Mouse (Mus musculus): Measurements from ENCODE around the gene Dusp27.

Gene Dusp27

DNA sequence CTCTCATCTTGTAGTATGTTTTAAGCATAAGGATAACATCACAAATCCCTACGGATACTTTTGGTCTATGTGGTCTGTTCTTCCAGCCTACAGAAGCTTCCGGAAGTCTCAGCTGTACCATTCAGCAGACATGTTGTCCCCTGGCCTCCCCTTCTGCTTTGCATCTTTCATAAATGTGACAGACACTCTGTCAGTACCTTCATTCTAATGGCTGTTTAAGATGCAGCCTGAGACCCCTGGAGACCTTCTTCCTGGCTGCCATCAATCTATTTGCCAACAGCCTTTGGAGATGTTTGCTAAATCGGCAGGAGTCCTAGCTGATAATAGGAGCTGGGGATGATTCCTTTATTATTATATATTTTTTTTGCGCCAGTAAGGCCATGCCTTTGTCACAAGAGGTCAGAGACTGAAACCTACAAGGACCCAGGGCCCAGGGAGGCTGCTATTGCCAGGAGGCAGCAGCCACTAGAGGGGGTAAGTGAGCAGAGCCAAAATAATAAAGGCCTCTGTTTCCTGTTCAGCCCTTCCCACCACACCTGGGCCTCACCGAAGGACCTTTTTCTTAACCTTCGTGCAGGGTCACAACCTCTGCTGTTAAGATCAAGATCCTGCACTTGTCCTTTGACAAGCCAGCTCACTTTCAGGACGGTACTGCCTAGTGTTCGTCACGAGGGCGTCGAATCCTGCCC lies 24.7 kb downstream of the Dusp27 start:
- DNase-seq (ENCODE audit: low read depth, low spot score), result no peak

DNA sequence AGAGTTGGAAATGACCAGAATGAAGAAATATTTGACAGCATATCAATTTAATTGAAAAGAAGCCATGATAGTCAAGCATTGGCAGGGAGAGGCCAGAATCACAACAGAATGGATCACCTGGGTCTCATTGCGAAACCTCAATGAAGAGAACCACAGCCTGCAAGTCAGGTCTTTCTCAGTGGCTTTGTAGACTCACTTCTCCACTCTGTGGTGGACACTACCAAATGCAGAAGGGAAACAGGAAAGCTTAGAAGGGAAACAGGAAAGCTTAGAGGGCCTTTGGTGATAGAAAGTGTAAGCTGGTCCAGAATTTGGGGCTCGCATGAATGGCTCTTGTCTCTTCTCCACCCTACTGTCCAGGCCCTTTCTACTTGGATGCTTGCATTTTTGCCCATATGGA lies 29.6 kb downstream of the Dusp27 start:
- DNase-seq (ENCODE audit: low read depth, low spot score), result peak; percentile 27

DNA sequence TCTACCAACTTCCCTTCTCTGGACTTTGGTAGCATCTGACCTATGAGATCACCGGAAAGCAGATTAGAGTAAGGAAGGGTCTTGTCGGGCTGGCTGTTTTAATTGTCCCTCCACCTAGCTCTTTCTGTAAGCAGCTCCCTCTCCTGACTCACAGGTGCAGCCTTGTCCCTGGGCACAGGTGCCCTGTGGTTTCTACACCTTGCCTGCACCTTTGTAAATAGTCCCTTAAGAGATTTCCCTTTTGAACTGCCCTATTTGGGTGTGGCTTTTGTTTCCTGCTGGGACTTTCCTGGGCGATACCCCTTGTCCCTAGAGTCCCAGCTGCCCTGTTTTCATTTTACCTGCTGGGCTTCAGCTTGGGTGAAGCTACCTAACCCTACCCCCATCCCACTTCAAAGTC lies 33.3 kb downstream of the Dusp27 start:
- DNase-seq (ENCODE audit: low read depth, low spot score), result no peak

DNA sequence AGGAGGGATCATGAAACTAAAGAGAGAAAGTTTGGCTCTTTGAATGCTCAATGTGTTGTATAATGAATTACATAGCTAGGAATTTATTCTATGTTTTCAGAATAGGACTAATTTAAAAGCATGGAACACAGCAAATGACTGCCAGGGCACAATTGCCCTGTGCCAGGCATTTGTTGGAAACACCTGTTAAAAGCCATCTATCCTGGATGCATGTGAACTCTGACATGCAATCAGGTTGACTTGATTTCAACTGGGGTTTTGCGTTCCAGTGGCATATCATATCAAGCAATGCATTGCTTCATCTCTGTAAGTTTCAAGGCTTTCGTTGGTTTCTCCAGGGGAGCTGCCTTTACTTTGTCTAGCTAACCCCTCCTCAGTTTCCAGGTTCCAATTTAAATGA lies 37.4 kb downstream of the Dusp27 start:
- no peak for DNase-seq (ENCODE audit: low read depth, low spot score)

DNA sequence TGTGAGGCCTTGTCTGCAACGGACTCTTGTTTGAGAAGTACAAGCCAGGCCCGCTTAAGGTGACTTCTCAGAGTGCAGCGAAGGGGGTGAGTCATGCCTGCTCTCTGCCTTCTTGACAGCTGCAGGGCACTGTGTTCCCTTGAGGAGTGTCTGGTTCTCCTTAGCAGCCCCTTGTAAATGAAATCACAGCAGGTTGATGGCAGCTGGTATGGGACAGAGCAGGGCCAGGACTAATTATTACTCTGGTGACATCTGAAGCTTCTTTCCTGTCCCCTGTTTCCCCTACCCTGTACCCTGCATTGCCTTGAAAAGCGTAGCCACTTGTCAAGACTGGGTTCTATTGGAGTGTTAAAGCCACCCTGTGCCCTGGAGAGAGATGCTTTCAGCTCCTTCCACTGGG lies 38.0 kb downstream of the Dusp27 start:
- peak; percentile 45 for DNase-seq (ENCODE audit: low read depth, low spot score)

DNA sequence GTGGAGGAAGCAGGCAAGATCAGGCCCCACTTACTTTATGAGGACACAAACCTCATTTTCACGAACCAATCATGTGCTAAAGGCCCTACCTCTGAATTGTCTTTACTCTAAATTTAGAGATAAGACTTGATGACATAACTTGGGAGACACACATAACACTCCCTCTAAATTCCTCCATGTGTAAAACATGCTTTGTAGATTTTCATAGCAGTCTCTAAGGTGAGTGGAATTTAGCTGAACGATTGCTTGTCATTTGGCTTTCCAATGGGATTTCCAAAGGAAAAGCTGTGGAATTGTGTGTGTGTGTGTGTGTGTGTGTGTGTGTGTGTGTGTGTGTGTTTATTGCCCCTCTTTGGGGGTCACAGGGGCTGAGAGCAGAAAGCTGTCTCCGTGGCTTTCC lies 38.4 kb downstream of the Dusp27 start:
- DNase-seq (ENCODE audit: low read depth, low spot score), result no peak

DNA sequence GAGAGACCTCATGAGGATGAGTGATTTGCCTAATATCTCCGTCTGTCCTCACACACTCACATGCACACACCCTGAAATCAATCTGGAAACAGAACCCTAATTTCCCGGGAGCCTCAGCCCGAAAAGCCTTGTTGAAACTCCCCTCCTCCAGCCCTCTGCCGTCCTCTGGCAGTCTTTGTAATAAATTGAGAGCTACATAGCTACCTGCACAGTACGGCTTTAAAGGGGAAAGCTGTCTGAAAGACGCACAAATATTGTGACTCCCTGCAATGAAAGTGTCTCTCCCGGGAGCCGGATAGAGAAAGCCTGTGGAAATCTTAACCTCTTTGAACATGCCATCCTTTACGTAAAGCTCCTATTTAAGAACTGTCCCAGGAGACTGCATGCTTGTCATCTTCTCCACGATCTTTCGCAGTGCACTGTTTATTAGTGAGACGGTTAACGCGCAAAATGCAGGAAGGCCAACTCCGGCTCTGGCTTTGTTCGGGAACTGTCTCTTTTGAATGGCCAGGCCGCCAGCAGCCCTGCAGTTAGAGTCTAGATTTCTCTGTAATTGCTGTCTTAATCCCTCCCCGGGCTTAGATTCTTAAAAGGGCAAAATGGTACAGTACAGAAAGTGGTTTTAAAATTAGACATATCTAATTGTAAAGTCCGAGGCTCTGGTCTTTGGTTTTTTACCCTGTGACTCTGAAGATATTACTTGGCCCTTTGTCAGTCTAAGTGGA lies 39.1 kb downstream of the Dusp27 start:
- DNase-seq (ENCODE audit: low read depth, low spot score), result no peak

DNA sequence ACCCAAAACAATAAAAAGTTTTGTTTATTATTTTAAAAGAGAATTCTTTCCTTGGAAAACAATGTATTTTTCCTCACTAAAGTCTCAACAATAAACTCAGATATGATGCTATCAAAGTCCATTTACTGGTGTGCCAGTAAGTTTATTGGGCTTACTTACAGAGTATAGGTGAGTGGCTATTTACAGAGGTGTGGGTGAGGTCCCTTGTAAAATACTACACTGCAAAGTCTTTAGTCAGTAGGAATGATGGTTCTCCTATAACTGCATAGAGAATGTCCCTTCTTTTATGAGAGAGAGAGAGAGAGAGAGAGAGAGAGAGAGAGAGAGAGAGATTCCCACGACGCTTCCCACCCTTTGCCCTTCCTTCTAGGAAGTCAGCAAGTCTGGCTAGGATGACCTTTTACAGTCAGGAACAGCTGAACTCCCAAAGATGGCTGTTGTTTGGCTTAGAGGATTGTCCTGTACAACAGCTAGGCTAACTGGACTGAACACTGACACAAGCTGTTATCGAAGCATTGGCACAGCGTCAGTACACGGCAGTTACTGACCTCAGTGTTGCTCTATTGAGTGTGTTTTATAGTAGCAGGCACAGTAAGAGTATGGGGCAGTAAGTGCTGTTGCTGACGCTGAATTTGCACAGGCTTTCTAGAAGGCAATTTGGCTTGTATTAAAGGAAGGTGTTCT lies 50.5 kb downstream of the Dusp27 start:
- DNase-seq (ENCODE audit: low read depth, low spot score), result no peak

DNA sequence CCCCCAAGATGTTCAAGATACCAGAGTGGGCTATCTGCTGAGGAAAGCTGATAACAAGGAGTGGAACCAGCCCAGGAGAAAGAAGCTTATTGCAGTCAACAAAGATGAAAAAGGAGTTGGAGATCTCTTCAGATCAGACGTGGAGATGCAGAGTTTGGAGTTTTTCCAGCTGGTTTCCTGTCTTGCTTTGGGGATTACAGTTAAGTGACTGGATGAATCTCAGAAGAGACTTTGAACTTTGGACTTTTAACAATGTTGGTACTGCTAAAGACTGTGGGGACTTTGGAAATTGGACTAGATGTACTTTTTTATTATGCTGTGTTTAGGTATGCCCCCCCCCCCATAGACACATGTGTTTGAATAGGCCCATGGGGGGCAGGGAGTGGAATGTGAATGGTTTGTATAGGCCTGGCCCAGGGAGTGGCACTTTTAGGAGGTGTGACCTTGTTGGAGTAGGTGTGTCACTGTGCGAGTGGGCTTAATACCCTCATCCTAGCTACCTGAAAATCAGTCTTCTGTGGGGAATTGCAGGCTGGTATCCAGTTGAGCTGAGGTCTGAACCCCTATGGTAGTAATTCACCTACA lies 59.8 kb downstream of the Dusp27 start:
- DNase-seq (ENCODE audit: low read depth, low spot score), result no peak

DNA sequence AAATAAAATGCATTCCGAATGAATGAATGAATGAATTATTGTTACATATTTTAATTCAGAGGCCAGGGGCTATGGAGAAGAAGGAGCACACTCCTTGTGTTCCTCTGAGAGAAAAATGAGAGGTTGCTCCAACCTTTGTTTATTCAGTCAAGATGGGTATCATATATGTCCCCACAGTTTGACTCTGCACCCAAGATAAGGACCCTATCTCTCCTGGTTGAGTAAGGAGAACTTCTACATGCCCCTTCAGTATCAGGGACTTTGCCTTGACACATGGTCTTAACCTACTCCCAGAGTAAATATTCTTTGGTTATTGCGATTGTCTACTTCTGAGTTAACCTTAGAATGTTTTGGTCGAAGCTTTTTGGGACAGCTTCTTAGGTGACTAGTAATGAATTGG lies 63.9 kb downstream of the Dusp27 start:
- no peak for DNase-seq (ENCODE audit: low read depth, low spot score)

DNA sequence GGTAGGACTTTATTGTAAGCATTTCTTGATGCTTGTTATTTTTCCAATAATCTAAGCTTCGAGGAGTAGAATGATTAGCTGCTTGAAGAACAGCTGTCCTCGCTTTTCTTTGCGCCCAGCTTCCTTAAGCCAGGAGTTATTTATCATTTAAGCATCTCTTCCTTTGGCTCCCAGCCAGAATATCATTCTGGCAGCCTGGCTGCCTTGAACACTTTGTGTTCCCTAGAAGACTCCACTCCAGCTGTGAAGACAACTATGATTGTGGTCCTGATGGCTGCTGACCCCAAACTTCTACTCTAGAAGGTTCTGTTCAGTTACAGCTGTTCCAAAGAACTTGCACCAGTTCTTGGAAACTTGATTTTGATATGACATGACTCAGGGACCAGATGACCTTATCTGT lies 66.2 kb downstream of the Dusp27 start:
- no peak for DNase-seq (ENCODE audit: low read depth, low spot score)

DNA sequence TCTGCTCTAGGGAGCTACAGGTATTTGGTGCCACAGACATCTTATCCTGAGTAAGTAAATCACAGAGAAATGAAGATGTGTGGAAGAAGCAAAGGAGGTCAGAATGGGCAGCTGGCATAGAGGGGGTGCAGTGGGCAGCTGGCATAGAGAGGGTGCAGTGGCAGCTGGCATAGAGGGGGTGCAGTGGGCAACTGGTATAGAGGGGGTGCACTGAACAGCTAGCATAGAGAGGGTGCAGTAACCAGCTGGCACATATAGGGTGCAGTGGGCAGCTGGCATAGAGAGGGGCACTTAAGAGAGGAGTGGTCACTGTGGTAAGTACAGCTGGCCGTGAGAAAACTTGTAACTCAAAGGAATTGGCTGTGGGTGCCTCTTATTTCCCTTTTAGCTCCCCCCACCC lies 67.3 kb downstream of the Dusp27 start:
- DNase-seq (ENCODE audit: low read depth, low spot score), result no peak

DNA sequence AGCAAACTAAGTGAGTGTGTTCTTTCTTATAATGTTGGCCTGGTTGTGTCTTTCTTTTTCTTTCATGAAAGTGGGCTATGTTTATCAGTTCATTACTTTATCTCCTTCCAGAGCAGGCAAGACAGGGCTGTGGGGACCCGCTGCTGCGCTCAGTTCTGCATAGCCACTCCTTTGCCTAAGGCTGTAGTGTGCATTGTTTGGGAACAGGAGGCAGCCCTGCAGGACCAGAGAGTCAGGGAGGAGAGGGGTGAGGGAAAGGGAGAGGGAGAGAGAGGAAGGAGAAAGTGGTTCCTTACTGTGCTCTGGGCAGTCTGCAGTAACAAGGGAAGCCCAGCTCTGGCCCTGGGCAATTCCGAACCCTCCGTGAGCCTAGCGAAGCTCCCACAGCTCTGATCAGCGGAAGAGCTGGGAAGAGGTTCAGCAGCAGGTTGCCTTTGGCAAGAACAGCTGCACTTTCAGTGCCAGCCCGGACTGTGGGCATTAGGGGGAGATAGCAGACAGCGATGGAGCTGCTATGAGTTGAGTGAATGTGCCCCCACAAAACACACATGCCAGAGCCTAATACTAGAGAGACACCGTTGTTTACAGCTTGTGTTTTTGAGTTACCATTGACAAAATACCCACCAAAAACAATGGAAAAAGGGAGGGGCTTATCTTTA lies 71.5 kb downstream of the Dusp27 start:
- DNase-seq (ENCODE audit: low read depth, low spot score), result no peak

DNA sequence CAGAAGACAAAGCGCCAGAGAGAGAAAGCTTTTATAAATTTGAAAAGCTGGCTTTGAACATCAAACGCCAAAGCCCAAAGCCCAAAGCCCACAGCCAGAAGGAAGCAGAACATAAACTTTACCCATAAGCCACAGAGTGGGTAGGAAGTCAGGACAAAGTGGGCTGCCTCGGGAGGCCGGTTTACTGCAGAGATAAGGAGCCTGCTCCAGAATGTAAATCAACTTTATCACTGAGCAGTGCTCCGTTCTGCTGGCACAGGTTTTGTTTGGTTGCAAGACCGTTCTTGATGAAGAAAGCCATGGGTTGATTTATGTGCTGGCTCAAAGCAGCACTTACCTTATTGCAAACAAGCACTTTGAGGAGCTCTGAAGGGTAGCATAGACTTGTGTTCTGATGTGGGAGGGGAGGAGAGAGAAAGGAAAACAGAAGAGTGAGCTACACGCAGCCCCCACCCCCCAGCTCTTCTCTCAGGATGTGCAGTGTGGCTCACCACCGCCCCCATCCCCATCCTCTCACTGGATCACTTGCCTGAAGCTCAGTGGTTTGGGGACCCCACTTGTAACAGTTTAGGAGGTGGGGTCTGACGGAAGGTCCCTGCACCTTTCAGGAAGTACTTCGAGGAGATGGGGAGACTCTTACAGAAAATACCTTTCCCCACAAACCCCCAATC lies 74.3 kb downstream of the Dusp27 start:
- DNase-seq (ENCODE audit: low read depth, low spot score), result no peak

DNA sequence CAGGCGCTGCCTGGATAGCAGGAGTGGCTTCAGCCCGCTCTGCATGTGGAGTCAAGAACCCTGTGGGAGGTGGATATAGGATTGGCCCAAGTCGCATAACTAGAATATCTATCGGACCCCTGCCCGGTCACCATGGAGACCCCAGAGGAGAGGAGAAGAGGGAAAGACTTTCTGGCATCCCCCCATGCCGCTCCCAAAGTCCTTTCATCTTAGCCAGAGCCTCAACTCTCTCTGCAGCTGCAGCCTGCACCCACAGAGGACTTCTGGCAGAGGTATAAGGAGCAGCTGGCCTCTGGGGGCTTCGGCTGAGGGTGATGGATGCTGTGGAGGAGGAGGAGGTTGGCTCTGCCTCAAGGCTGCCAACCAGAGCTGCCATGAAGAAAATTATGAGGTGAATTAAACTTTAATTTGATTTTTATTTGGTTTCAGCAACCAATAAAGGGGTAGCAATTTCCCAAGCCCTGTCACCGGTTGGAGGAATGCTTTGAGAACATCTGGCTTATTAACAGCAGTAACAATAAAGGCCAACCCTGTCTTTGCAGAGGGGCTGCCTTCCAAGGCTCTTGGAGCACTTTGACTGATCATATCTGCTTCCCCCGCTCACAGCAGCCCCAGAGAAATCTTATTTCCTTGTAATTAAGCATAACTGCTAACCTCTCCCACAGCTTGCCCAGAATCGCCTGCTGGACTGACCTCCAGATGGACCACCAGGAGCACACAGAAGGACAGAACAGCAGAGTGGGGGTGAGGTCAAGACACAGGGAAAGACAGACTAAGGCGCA lies 78.5 kb downstream of the Dusp27 start:
- DNase-seq (ENCODE audit: low read depth, low spot score), result no peak

DNA sequence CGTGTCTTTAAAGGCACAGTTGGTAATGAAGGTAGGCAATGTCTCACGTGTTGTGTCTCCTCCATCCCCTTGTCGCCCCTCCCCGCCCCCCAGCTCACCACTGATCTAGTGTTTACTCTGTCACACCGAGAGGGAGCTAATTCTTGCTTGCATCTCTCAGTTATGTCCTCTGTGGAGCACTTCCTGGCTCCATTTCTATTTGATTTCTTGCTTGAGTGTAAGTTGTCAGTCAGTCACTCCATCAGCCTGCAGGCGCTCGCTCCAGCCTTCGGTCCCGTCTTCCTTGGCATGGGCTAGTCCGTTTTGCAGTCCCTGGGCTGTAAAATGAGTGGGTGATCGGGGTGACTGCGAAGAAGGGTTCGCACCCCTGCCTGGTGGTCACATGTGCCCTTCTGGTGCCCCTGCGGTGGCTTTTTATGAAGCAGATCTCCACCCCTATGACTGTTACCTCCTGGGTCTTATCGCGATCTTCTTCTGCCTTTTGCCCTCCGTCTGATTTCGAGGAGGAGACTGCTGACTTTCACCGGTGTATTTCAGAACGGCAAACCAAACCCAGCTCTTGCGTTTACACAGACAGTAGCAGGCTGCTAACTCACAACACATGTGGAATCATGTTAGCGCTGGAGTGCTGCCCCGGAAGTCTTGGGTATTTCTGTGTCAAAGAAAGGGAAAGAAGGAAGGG lies 79.4 kb downstream of the Dusp27 start:
- DNase-seq (ENCODE audit: low read depth, low spot score), result no peak
